Mouse (Mus musculus): ENCODE measurements around the gene Wnk1.

Wnk1 gene

DNA sequence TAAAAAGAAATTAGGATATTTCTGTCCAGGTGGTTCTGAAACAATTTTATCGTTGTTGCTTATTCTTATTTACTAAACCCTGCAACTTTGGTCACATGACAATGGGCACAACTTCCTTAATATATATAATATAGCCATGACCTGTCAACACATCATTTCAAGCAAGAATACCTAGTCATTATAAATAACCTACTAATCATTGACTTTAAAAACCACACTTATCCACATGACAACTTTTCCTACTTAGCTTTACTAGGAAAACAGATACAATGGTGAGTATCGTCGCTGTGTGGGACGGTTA lies 2.0 kb upstream of the Wnk1 start:
- no peak for DNase-seq (ENCODE audit: low read depth)

DNA sequence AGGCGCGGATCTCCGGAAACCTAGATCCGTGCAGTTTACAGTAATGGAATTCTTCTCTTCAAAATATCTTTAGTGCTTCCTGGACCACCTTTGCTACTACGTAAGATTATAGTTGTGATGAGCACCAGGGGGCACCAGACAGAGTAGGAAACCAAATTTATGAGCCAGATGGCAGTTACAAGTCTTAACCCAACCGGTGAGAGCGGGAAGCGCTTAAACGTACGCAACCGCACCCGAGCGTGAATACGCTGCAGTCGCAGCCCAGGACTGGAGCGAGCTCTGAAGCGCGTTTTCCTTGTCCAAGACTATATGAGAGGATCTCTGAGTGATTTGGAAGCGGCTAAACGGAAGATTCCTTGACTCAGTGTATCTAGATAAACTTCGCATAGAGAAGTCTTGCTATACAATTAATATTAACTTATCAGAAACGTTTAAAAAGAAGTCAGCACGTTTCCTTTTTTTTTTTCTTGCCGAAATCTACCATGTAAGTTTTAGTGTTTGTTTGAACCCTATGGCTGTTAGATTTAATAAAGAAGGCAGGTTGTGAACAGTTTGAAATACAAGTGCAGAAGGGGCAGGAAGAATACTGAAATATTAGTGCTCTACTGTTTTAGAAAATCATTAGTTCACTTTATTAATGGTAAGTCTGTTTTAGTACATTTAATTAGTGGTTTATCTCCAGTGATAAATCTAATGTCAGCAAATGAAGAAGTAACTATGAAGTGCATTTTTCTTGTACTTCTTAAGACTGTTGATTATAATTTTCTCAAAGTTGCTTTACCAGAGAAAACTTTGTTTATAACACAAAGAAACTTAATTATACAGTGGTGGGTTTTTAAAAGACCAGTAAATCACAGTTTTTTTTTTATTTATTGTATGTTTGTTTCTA lies 1.4 kb upstream of the Wnk1 start:
- DNase-seq (ENCODE audit: low read depth), result peak; percentile 97

DNA sequence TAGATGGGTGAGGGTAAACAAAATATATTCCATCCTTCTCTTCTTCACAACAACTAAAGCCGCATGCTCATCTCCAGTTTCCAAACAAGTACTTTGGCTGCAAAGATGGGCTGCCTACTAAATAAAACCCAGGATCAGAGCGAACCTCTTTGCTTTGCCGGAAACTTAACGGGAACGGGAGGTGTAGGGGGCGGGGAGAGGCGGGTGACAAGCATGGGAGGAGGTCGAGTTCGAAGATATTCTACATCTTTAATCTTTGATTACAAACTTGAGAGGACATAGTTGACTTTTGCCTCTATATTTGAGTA lies 738 bp upstream of the Wnk1 start:
- DNase-seq (ENCODE audit: low read depth), result peak; percentile 81

DNA sequence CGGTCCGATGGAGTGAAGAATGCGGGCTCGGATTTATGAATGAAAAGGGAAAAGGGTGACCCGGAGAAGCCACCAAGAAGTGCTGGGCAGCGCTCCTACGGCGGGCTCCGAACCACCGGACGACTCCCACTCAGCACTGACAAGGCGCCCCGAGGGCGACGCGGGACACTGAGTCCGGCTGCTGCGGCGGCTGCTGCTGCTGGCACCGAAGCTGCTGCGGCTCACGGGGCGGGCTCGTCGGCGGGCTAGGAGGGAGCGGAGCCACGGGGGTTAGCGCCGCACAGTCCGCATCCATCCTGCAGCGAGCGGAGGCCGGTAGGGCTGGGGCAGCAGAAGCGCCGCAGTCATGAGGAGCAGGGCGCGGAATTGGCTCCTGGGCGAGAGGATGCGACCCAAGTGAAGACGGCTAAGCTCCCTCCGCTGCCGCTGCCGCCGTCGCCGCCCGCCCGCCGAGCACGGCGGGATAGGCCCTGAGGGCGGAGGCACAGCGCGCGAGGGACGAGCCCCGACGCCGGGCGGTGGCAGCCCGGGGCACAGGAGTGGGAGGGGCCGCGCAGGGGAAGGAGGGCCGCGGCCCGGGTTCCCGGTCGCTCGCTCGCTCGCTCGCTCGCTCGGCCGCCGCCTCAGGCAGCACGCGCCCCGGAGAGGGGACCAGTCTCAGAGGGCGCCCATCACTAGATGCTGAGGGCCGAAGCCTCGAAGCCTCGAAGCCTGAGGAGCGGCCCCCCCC lies 671 bp downstream of the Wnk1 start:
- peak; percentile 88 for DNase-seq (ENCODE audit: low read depth)

DNA sequence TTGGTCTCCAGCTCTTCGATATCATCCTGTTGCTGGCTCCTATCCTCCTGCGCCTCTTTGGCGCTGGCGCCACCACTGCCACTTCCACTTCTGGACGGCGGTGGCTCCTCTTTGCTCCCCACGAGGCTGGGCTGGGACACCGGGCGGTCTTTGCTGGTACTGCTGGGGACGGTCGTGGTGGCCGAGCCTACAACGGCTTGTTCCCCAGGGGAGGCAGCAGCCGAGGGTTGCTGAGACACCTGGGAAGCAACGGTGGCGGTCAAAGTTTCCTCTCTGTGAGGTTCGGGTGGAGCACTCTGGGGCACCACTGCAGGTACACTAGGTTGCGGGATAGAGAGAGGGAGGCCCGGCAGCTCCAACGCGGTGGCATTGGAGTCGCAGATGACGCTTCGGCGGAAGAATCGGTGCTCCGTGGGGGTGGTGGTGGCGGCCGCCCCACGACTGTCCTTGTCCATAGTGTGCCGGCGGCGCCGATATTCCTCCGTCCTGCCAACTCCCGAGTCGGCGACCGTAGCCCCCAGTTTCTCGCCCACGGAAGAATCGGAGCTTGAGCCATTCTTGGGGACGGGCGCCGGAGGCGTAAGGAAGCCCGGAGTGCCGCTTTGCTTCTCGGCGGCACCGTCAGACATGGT lies 1.4 kb downstream of the Wnk1 start:
- peak; percentile 87 for DNase-seq (ENCODE audit: low read depth)

DNA sequence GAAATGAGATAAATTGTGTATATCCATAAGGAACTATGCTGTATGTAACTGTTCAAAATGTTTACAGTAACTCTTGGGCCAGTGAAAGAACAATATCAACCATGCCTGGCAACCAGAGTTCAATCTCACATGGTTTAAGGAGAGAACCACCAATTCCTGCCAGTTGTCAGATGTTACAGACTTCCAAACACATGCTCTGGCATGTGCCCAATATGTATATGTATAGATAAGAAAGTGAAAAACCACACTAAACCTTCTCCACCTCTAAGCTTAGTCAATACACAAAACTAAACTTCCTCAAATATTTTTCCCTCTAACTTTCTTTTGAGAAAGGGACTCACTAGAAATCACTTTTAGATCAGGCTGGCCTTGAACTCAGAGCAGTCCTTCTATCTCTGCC lies 13.9 kb downstream of the Wnk1 start:
- DNase-seq (ENCODE audit: low read depth), result no peak

DNA sequence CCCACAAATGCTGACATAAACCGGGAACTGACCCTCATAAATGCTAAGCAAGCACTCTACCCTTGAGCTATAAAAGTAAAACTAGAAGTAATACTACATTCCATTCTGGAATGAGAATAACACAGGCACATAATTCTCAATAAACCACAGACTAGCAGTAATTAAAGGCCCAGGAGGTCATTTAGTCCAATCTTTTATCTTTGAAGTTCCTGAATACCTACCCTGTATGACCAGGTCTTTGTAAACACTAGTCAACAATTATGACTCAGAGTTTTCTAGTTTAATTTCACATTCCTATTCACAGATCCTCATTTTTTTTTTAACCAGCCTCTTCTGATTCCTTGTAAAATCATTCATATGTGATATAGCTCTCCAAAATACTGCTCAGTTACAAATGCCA lies 14.7 kb downstream of the Wnk1 start:
- DNase-seq (ENCODE audit: low read depth), result no peak

DNA sequence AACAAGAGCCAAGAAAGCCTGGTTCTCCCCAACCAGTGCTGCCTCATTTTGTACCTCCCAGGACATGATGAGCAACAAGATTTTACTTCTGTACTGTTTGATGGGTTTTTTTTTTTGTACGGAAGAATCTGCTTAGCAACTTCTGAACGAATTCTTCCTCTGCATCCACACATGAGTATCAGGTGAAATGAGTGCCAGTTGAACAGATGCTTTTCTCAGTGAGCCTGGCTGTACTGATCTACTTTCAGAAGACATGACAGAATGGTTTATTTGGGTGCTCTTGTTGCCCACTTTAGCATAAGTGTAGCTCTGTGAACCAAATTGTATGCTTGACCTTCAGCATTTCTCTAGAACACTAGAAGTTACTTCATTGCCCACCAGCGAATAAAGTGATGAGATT lies 16.4 kb downstream of the Wnk1 start:
- no peak for DNase-seq (ENCODE audit: low read depth)

DNA sequence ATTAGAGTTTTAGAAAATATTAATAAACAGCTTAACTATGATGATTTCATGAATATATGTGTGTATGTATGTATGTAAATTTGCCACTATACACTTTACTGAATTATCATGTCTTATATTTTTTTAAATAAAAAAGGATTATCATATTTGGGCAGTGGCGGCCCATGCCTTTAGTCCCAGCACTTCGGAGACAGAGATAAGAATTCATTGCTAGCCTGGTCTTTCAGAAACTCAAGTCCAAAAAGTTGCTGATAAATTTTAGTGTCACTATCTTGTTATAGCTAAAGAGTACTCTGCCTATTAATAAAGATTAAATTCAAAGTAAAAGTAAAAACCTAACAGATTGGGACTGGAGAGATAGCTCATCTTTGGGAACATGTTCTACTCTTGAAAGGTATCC lies 18.8 kb downstream of the Wnk1 start:
- DNase-seq (ENCODE audit: low read depth), result no peak

DNA sequence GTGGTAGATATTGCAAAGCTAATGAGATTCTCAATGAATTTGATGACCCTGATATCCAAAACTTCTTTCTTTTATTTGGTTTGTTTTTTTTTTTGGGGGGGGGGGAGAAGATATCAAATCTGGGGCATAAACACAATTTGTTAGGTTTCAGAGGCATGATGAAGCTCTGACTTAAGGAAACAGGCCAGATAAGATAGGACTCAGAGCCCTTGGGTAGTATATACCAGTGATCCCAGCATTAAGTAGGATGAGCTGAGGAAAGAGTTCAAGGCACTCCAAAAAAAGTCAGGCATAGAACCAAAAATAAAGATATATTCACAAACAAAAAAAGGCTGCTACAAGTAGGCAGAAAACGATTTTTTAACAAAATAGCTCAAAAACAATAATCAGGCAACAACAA lies 25.3 kb downstream of the Wnk1 start:
- DNase-seq (ENCODE audit: low read depth), result no peak

DNA sequence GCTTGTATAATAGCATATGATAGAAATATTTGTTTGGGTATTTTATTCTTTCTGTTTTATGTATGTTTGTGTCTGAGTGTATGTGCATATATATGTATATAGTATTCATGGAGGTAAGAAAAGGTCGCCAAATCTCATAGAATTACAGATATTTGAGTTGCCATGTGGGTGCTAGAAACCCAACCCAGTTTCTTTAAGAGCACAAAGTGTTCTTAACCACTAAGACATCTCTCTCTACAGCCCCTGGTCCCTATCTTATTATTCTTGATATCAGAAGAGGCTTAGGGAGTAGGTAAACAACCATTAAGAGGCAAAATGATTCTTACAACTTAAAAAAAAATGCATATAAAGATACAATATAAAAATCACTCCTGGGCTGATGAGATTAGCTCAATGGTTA lies 27.0 kb downstream of the Wnk1 start:
- no peak for DNase-seq (ENCODE audit: low read depth)

DNA sequence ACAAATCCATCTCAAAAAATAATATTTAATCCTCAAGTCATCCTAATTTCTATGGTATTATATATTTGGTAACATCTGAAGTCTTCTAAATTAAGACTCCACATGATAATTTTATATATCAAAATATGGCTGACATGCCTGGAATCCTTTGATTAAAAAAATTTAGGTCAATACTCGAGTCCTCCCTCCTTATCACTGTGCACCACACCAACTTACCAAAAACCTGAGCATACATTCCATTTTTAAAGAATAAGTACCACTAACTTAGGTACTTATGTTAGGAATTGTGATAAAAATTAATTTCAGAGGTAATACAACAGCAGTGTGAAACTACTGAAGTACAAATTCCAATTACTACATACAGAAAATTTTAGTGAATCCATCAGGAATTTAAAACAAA lies 27.5 kb downstream of the Wnk1 start:
- DNase-seq (ENCODE audit: low read depth), result no peak

DNA sequence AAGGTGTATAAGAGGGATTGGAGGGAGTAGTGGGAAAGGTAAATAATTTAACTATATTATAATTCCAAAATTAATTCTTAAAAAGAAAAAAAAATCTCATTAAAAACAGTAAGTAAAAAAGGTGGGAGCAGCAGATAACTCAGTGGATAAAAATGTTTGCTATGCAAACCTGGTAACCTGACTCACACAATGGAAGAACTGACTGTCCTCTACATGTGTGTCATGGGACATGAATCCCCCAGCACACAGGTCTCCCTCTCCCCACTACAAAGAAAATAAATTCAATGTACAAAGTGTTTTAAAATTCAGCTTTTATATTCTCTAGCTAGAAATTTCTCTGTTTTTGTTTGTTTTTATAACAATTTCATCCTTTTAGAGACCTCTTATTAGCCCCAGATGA lies 27.9 kb downstream of the Wnk1 start:
- DNase-seq (ENCODE audit: low read depth), result no peak

DNA sequence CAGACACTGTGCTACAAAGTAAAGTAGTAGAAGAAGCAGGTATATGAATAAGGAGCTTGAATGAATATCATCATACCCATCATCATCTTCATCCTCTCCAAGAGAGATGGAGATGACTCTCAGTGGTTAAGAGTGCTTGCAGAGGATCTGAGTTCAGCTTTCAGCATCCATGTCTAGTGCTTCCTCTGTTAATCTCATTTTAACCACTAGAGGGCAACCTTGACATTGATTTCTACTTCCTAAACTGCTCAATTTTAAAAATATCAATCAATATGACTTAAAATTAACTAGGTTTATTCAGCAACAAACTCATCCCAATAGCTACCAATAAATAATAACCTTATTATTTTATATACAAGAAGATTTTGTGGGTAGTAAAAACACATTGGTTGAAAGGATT lies 36.8 kb downstream of the Wnk1 start:
- DNase-seq (ENCODE audit: low read depth), result peak; percentile 89

DNA sequence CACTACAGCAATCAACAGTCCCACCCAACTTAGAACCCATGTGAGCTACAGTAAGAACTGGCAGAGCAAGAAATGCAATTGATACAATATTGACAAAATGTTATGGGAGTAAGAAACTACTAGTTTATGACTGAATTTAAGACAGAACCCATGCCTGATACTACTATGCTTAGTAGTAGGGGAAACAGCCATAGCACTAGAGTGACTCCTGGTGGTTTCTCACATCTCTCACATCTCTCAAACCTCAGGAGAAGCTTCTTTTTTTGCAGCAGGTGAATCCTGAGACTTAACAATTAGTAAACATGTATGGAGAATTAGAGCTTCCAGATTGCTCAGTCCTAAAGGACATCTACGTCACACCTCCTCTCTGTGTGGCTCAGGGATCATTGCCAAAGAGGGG lies 42.0 kb downstream of the Wnk1 start:
- no peak for DNase-seq (ENCODE audit: low read depth)

DNA sequence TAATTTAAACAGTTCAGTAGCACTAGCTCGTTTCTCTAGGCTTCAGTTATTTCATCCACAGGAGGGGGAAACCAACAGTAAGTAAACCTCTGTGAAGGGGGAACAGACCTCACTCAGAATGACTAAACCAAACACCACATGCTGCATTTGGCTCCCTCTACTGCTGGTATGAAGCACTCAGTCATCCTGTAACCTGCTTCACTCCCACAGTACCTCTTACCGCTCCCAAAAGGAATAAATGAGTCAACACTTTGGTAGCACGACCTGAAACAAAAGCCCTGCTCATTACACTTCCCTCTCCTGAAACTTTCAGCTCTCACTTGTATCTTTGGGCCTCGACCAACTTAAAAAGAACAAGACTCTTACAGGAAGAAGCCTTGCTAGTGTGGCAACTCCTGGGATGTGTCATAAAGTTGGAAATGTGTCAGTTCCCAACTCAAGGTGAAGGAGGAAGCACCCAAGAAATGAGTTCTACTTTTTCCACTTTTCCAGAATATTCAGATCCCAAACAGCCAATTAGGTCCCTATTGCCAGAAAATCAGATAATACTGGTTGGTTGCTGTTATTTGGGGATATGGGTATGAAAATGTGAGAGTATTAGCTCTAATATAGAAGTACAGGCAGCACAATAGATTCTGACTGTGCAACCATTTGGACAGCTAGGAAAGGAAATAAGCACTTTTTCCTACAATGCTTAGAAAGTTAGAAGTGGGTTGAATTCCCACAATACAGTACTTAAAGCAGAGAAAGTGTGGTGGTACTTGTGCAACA lies 114.1 kb downstream of the Wnk1 start:
- DNase-seq (ENCODE audit: low read depth), result peak; percentile 41

DNA sequence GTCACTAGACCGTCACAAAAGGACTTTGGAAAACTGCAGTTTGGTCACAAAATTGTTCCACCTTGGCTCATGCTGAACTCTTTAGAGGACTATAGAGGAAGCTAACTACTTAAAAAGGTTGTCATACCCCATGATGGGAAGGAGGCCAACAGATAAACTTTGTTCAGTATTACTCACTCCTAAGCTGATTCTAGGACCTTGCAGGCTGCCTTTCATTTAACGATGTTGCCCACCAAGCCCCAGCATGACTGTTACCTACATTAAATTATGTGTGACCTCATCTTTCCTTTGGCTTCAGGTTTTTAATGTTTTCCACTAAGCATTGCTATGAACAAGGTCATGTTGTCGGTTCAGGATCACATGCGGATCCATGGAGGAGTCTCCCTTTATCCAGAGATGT lies 115.9 kb downstream of the Wnk1 start:
- DNase-seq (ENCODE audit: low read depth), result no peak

DNA sequence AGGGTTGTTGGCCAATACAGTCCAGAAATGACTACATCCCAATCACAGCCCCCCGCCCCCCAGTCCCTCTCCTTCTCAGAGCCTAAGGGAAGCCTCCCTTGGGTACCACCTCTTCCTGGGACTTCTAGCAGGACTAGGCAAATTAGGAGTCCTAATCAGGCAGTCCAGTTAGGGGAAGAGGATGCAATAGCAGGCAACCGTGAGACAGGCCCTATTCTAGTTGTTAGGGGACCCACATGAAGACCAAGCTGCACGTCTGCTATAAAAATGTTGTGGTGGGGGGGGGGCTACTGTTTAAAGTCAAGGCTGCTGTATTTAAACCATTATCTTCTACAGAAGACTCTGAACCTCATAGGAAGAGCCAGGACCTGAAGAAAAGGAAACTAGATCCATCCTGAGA lies 116.3 kb downstream of the Wnk1 start:
- DNase-seq (ENCODE audit: low read depth), result no peak

DNA sequence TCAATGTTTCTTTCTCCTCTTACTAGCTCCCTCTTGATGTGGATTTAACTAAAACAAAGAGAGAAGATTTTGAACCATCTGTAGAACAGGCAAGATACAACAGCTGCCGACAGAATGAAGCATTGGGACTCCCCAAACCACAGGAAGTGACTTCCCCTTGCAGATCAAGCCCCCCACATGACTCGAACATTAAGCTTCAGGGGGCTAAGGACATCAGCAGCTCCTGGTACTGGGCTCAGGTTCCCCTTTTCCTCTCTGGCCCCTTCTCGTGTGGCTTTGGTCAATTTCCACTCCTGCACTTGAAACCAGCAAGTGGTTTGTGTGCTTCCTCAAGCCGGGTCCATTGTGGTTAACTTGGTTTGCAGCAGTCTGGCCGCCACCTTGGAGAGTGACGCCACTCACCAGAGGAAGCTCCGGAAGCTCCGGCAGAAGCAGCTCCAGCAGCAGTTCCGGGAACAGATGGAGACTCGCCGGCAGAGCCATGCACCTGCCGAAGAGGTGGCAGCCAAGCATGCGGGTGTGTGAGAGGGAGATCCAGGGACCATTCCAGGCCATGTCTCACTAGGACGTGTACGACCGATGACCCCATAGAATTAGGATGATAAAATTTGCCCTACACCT lies 119.8 kb downstream of the Wnk1 start:
- DNase-seq (ENCODE audit: low read depth), result peak; percentile 55

DNA sequence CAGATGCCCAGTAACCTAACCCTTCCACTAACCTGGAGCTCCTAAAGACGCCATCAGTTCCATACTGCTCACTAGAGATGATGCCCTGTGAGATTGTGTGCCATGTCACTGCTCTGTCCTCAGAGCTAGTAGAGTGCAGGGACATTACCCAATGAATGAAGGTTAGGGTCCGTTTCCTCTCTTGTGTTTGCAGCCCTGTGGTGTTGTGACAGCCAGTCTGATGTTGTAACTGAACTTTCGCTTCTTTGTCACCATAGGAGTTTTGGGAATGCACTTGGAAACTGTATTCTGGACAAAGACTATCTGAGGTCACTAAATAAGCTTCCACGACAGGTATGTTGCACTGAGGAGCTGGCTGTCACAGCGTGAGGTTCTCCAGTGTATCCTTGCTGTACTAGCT lies 122.8 kb downstream of the Wnk1 start:
- no peak for DNase-seq (ENCODE audit: low read depth)

DNA sequence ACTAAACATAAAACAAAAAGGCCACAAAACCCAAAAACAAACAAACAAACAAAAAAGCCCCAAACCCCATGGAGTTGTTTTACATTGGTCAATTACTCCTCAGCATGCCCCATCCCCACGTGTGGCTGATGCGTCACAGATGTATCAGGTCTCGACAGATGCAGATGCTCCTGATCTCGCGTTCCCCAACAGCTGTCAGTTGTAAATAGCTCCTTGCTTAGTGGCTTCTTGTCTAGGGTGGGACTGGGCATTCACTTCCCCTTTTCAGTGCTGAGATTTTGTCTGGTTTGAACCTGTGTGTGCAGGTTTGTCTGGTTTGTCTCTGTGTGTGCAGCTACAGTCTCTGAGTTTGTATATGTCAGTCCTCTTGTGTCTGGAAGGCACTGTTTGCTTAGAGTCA lies 126.4 kb downstream of the Wnk1 start:
- no peak for DNase-seq (ENCODE audit: low read depth)

DNA sequence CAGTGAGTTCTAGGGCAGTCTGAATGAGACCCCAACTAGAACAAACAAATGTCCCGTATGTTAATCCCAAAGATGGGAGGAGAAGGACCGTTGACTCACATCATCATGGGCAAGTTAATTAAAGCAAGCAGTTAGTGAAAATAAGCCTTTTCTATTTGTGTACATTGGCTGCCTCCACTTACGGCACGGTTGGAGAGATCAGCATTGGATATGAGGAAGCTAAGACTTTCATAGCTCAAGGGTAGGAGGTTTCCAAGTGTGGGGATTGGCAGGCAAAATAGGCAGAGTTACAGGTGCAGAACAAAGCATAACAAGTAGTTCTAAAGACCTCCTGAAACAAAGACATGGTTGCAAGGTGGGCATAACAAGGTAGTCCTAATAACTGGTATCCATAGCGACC lies 133.0 kb downstream of the Wnk1 start:
- DNase-seq (ENCODE audit: low read depth), result no peak
